Mouse (Mus musculus) small intestine, adult 2 months (tissue): ENCODE results near the gene E130308A19Rik. TPM values are rescaled to one million over a fixed set of nuclear protein-coding genes. Genes with fewer than 3 reads are reported as not detected.

Experiments
- H3K27ac ChIP-seq: fragments of 200-500 bp; 2 replicates; pipeline ENCODE4 v1.5.1; 2012; ENCODE audit warnings: low read depth, low read length, control low read depth, inconsistent platforms; ENCODE audit not compliant: insufficient read depth
- H3K27me3 ChIP-seq: fragments of 200-500 bp; 2 replicates; pipeline ENCODE4 v1.6.1; 2012; ENCODE audit warnings: mild to moderate bottlenecking, moderate library complexity, low read length, inconsistent platforms; ENCODE audit not compliant: control insufficient read depth, insufficient read depth
- H3K36me3 ChIP-seq: fragments of 200-500 bp; 2 replicates; pipeline ENCODE4 v1.6.1; 2012; ENCODE audit warnings: mild to moderate bottlenecking, low read length, control low read depth, inconsistent platforms; ENCODE audit not compliant: control insufficient read depth, insufficient read depth
- H3K4me1 ChIP-seq: fragments of 200-500 bp; 2 replicates; pipeline ENCODE4 v1.6.1; 2012; ENCODE audit warnings: low read length, inconsistent platforms, mixed read lengths; ENCODE audit not compliant: control insufficient read depth, insufficient read depth, insufficient read length
- H3K4me3 ChIP-seq: fragments of 200-500 bp; 2 replicates; pipeline ENCODE4 v1.5.1; 2012; ENCODE audit warnings: low read depth, mild to moderate bottlenecking, control low read depth, inconsistent platforms, low read length, moderate library complexity
- CTCF ChIP-seq: fragments of 200-500 bp; IDR thresholded peaks from 2 replicates; pipeline ENCODE4 v1.5.1; 2012; ENCODE audit warnings: low read depth, mild to moderate bottlenecking, control low read depth, inconsistent platforms, low read length, moderate library complexity, mixed read lengths; ENCODE audit not compliant: insufficient replicate concordance, insufficient read length; ENCODE audit errors: extremely low read depth
- POLR2A ChIP-seq: fragments of 200-500 bp; IDR thresholded peaks from 2 replicates; pipeline ENCODE4 v1.6.1; 2012; ENCODE audit warnings: low read depth, mild to moderate bottlenecking, control low read depth, inconsistent platforms, low read length, moderate library complexity
- WGBS: fragments of 180-500 bp; shearing (Covaris S2); methylation state at CpG from one replicate; pipeline ENCODE4 v1.1.7; 2018; 5-methylcytosine and 5-hydroxymethylcytosine counted together
- polyA plus RNA-seq: library from polyadenylated mRNA; depleted of rRNA; stranded (reverse); fragments of >200 nt; gene quantifications from 2 replicates; pipeline ENCODE4 v1.2.3, GENCODE M21; 2012

E130308A19Rik gene
- polyA plus RNA-seq, 1 experiment: 4.3 TPM

- no peaks in the 10 kb centered on the region for H3K27me3 ChIP-seq
- H3K27ac ChIP-seq: no peak overlapping the region
- H3K36me3 ChIP-seq: 0 out of 2 replicates have a peak, but pooled peaks cover 4% of the 10 kb centered on the region
- 95% methylated on average over 5 of the region's 5 CpGs for WGBS
- no peak overlapping the region for H3K4me3 ChIP-seq
- no peaks in the 10 kb centered on the region for H3K4me1 ChIP-seq
- TF ChIP-seq POLR2A (no peak), CTCF (no peak)
Observed at GRCm38 (mm10) chr4:59619611-59620245, 6.3 kb upstream of the E130308A19Rik start.

DNA sequence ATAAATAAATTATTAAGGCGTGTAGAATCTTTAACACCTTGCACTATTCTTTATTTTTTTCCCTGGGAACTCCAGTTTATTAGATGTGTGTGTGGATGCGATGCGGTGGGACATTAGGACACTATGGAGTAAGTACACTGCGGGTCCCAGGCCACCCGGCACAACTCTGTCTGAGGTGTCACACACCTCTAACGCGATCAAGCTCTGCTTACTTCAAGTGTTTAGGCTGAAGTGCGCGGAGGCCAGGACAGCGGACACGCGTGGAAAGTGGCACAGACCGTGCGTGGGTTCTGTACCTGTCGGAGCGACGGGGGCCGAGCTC lies 374 bp upstream of the E130308A19Rik start:
- WGBS: 2% methylated on average over 18 of the region's 18 CpGs
- TF ChIP-seq POLR2A (no peak), CTCF (0 out of 2 replicates have a peak, but pooled peaks have one; percentile 6)
- peak overlapping the region; percentile 14 for H3K27ac ChIP-seq
- no peaks in the 10 kb centered on the region for H3K27me3 ChIP-seq
- H3K4me1 ChIP-seq: no peaks in the 10 kb centered on the region
- no peaks in the 10 kb centered on the region for H3K36me3 ChIP-seq
- H3K4me3 ChIP-seq: peak overlapping the region; percentile 95

- H3K36me3 ChIP-seq: no peaks in the 10 kb centered on the region
- no peaks in the 10 kb centered on the region for H3K4me1 ChIP-seq
- no peak for TF ChIP-seq POLR2A
- TF ChIP-seq CTCF: no peak
- H3K27ac ChIP-seq: no peak overlapping the region
- 55% methylated on average over 4 of the region's 4 CpGs for WGBS
- no peaks in the 10 kb centered on the region for H3K27me3 ChIP-seq
- no peak overlapping the region for H3K4me3 ChIP-seq
Observed at GRCm38 (mm10) chr4:59628255-59628654, 2.2 kb downstream of the E130308A19Rik start.

- H3K27me3 ChIP-seq: no peaks in the 10 kb centered on the region
- 59% methylated on average over 7 of the region's 7 CpGs for WGBS
- no peaks in the 10 kb centered on the region for H3K4me1 ChIP-seq
- TF ChIP-seq CTCF: no peak
- TF ChIP-seq POLR2A: no peak
- H3K4me3 ChIP-seq: no peak overlapping the region
- no peak overlapping the region for H3K27ac ChIP-seq
- no peaks in the 10 kb centered on the region for H3K36me3 ChIP-seq
Observed at GRCm38 (mm10) chr4:59629076-59629874, 3.3 kb downstream of the E130308A19Rik start.

GRCm38 (mm10) chr4:59630122-59630521 lies 4.1 kb downstream of the E130308A19Rik start:
- Histone ChIP-seq H3K27me3 (no peaks in the 10 kb centered on the region), H3K27ac (no peak overlapping the region), H3K36me3 (no peaks in the 10 kb centered on the region), H3K4me3 (no peak overlapping the region), H3K4me1 (no peaks in the 10 kb centered on the region)
- TF ChIP-seq POLR2A (no peak), CTCF (no peak)
- WGBS: 73% methylated on average over 9 of the region's 9 CpGs

DNA sequence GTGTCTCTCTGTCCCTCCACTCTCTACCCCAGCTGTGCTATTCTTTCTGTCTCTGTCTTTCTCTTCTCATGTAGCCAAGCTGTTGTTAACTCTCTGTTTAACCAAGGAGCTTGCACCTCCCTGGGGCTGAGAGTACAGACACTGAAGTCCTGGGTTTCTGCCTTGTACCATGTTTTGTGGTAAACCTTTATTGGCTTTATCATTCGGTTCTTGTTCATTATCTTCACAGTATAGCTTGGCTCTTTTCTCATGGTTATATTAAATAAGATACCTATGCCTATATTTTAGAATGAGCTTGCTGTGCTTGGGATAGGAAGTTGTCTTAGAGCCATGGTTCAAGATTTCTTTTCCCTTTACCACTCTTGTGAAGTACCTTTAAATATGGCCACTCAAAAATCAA lies 8.5 kb downstream of the E130308A19Rik start:
- 65% methylated on average over 1 of the region's 1 CpGs for WGBS

DNA sequence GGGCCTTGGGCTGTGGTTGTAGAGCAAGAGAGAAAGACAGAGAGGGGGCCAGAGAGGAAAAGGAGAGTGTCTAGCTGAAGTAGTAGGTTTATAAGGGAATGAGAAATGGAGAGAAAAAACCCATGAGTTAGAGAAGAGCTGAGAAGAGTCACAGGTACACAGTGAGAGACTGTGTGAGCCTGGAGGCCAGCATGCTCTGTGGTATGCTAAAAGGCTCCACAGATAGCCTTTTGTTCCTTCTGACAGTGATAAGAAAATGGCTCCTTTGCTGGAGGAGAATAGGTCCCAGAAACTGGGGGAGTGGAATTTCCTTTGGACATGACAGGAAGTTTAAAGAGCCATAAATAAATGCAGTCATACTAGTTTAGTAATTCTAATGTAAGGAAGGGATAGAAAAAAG lies 13.2 kb downstream of the E130308A19Rik start:
- no peak for TF ChIP-seq POLR2A
- no peak for TF ChIP-seq CTCF
- H3K4me3 ChIP-seq: no peak overlapping the region
- no peak overlapping the region for H3K27ac ChIP-seq
- H3K27me3 ChIP-seq: no peaks in the 10 kb centered on the region
- H3K4me1 ChIP-seq: peaks cover 2% of the 10 kb centered on the region; the same call in 1 of the 2 replicates
- no peaks in the 10 kb centered on the region for H3K36me3 ChIP-seq

More for the DNA sequence above, 8.5 kb downstream of the E130308A19Rik start:
- H3K4me1 ChIP-seq: no peaks in the 10 kb centered on the region
- no peak overlapping the region for H3K4me3 ChIP-seq
- TF ChIP-seq POLR2A: no peak
- TF ChIP-seq CTCF: no peak
- no peaks in the 10 kb centered on the region for H3K36me3 ChIP-seq
- no peak overlapping the region for H3K27ac ChIP-seq
- no peaks in the 10 kb centered on the region for H3K27me3 ChIP-seq
